Mouse (Mus musculus): ENCODE data around the gene Tns3.

DNA sequence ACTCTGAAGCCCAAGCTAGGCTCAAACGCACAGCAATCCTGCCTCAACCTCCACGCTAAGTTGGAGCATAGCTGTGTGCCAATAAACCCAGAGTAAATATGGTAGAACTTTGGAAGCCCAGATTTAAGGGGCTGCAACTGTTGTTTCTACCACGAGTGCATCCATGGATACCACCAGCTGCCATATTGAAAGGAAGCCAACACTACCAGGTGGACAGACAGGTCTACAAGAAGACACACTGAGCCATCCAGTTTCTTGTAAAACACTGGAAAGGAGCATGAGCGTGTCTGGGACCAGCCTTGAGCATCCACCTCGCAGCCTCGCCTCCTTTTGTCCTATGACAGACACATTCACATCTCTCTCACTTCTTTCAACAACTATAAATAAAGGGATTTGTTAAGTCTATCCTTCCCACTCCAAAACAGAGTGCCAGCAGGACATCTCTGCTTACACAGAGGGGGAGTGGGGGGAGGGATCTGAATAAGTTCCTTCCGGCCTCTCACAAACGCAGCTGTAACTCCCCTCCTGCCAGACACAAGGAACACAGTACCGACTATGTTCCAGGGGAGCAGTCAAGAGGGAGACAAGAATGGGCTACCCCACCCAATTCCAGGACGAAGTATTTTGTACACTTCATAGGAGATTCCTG lies 77.2 kb downstream of the Tns3 start:
- TF ChIP-seq POLR2A (IDR thresholded peaks at IDR 0.05; ENCODE audit: control insufficient read depth in 1 of 2, insufficient read depth in 1 of 2, low read depth in 1 of 2, low read length in 2 of 2, poor library complexity in 1 of 2) (no peak), EP300 (IDR thresholded peaks at IDR 0.05; ENCODE audit: low read depth in 1 of 2, low read length in 2 of 2) (no peak), RCOR1 (IDR thresholded peaks at IDR 0.05; ENCODE audit: low read depth, low read length) (no peak), POLR2AphosphoS2 (IDR thresholded peaks at IDR 0.05; ENCODE audit: low read length) (no peak), MEF2A (IDR thresholded peaks at IDR 0.05; ENCODE audit: extremely low read depth, insufficient replicate concordance, low read depth, low read length, poor library complexity, severe bottlenecking) (no peak), MXI1 (IDR thresholded peaks at IDR 0.05; ENCODE audit: low read depth, low read length) (no peak), CTCF (IDR thresholded peaks at IDR 0.05 in 2 of 3, conservative IDR thresholded peaks at IDR 0.05 in 1 of 3; ENCODE audit: control insufficient read depth in 1 of 3, insufficient read depth in 1 of 3, low read depth in 2 of 3, low read length in 3 of 3, poor library complexity in 1 of 3, severe bottlenecking in 1 of 3) (no peak), ZKSCAN1 (IDR thresholded peaks at IDR 0.05; ENCODE audit: low read depth, low read length) (no peak)

All from MEL (cell line).